Mouse (Mus musculus): ENCODE measurements at regions not wholly inside any gene's neighbourhood (a gene's known extent, or its start where the extent isn't known, plus 50 kb on each side); places are given as distances from the start of the nearest gene placed in this dataset.
A peak's percentile ranks its signal among the peaks of the same experiment; 100 is the strongest.

DNA sequence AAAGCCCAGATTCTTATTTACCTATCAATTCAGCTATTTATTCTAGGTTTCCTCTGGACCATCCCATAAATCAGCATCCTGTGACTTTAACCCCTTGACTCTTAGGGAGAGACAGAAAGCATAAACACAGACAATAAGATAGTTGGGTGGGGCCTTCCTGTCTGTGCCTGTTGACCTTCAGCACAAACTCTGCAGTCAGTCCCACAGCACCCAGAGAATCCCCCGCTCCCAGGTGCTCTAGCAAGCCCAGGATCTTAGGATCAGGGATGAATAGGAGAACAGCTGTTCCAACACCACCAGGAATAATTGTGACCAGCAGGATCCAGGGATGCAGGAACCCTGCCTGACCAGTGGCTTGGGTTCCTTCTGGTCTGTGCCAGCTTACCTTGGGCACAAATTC, 107.8 kb downstream of the Basp1 start:
- DNase-seq, result no peak

DNA sequence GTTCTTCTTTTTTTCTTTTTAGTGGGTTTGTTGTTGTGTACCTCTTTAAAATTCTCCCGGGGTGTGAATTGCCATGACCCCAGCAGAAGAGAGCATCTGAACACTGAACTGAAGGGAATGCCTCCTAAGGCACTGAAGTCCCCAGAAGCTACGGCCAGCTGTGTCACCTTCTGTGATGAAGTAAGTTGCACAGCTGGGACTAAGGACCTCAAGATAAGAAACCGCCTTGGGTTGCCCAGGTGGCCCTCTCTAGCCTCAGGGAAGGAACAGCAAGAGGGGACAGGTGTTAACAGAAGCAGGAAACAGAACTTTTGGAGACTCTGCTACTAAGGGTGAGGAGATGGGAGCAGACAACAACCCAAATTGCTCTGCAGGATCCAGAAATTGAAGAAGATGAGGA, 110.2 kb downstream of the Basp1 start:
- DNase-seq, result no peak

DNA sequence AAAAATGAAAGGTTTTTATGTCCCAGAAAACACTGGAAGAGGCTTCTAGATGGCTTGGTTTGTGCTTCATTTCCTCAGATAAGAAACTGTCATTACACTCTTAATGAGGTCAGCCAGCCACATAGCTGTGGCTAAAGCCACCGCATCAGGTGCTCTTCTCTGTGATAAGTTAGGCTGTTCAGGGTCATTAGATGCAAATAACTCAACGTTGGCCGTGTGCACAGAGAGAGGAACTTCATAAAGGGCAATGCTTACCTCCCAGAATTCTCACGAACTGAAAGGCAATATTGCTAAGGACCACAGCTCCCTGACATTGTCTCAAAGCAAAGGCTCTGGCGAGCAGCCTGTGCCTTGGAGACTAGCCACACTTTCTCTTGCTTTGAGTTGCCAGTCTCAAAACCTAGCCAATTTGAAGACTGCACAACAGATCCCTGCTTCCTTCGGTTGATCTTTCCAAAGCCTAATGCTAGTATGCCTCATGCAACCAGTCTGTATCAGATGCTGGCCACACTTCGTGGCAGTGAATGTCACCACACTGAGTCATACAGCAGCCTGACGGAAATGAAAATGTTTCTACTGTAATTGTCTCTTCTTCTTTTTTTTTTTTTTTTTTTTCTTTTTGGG, 110.8 kb downstream of the Basp1 start:
- no peak for DNase-seq

DNA sequence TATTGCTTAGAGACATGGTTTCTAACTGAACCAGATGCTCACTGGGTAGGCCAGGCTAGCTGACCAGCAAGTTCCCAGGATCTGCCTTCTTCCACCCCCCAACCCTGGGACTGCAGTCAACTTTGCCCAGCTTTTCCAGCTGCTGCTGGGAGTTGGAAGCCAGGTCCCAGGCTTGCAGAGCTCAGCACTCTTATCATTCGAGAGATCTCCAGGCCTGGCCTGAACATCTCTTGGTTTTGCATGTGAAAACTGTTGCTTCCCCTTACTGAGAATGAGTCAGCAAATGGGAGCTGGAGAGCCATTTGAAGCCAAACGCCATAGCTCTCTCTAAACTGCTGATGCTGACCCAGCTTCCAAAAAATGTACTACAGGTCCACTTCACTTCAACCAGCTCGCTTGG, 111.8 kb downstream of the Basp1 start:
- no peak for DNase-seq

DNA sequence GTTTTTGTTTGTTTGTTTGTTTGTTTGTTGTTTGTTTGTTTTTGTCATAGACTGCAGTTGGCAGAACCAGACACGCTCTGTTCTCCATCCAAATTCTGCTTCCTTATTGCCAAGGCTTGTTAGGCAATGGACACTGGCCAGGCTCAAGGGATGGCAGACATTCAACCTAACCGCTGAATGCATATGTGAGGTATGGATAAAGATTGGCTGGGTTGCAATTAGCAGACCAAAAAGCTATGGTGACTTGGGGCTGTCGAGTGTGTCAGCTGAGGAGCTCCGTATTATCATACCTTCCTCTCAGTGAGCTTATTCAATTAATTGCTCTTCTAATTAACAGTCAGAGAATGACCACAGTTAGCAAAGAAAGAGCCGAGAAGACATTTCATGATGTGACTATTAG, 116.3 kb downstream of the Basp1 start:
- no peak for DNase-seq

DNA sequence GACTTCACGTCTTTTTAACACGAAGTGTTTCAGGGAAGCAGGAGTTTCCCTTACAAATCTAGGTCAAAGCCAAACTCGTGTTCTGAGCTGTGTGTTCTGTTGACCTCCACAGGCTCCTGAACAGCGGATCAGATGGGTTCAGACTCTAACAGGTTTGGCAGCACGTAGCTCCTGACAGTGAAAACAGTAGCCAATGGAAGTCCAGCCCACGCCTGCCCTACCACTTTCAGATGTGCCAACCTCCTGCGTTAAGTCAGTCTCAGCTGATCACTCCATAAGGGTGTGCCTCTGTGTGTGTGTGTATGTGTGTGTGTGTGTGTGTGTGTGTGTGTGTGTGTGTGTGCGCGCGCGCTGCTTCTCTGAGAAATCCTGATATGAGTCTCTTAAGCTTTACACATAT, 116.8 kb downstream of the Basp1 start:
- no peak for DNase-seq

DNA sequence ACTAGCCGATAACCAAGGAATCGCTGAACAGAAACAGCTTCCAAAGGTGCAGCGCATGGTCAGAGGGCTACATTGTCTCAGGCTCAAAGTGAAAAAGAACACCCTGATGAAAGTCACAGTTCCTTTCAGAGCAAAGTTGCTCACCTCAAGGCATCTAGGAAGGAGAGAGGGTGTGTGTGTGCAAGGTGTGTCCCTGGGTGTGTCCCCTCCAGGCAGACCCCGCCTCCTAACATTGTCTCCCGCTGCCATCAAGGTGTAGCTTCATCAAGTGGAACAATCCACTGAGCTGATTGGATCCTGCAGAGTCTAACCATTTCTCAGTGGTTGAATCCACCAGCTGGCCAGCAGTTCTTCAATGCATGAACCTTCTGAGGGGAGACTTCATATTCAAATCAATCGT, 117.8 kb downstream of the Basp1 start:
- no peak for DNase-seq

DNA sequence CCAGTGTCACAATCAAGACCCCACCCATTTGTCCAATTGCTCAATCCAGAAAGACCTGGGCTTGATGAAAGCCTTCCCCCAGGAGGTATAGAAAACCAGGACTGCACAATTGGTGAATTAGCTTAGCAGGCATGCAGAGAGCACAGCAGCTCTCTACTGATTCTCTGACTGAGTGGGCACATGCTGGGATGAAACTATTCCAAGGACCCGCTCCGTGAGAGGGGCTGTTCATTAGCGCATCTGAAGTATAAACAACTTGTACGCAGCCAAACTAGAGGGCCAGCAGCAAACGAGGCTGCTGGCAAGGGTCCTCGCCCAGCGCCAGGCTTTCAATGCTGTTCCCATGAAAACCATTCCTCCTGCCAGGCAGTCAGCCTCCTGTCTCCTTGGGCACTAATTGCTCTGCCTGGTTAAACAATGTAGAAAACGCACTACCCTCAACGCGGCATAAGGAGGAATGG, 122.3 kb downstream of the Basp1 start:
- no peak for DNase-seq

DNA sequence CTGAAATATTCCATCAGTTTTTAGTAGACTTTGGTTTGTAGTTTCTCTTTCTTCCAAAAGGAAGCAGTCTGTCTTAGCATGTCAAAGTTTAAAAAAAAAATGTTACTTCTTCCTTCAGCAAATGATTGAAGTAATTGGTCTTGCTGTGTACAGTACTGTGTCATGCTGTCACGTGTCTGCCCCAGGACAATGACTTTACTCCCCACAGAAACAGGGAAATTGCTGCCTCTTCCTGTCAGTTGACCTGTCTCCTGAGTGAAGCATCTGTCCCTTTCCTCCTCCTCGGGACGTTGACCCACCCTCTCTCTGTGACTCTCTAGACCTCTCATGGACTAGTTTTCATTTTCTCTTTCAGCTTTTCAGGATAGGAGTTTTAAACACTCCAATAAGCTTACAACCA, 125.7 kb downstream of the Basp1 start:
- peak; percentile 9 for DNase-seq

DNA sequence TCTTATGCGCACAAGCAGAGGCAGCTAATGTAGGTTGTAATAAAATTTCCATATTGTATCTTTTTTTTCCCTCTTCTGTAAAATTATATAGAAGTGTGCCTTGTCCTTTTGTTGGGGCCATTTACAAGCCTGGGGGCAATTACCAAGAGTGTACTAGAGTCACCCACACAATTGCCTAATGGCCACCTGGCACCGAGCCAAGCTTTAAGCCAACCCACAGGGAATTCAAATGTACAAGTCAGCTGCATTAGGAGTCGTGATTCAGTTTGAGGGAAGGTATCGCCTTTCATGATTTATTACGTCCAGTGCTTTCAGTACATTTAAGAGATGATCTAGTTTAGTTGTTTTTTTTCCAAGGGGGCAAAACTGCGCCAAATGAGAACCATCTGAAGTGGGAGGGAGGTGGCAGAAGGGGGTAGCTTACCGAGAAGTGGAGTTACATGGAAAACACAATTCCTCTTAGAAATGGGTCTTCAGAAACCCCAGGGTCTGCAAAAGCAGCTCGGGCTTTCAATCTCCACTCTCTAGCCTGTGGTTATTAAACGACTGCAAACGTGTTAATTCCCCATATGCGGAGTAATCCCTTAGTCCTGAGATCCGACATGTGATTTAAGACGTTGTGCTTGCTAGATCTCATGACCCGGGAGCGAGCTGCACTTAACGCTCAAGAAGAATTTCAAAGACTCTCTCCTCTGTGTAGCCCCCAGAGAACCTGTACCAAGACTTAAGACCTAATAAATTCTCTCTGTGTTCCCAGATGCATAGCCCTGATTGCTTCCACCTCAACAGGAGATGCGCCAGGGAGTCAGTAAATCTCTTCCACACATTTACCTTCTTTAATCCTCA, 129.0 kb downstream of the Basp1 start:
- no peak for DNase-seq

DNA sequence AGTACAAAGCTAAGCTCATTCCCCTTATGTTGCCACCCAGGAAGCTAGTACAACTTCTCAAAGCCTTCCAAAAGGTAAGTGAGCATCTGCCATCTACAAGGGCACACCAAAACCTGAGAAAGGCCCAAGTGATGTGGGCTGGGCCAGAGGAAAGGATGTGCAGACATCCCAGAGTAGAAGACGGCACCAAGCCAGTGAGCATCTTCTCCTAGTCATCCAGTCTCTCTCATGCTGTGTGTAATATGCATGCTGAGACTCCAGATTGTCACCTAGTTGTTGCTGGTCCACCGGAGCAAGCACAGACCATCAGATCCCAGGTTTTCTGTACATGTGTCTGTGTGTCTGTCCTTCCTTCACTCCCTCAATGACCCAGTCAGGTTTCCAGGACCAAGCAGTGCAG, 129.9 kb downstream of the Basp1 start:
- no peak for DNase-seq

DNA sequence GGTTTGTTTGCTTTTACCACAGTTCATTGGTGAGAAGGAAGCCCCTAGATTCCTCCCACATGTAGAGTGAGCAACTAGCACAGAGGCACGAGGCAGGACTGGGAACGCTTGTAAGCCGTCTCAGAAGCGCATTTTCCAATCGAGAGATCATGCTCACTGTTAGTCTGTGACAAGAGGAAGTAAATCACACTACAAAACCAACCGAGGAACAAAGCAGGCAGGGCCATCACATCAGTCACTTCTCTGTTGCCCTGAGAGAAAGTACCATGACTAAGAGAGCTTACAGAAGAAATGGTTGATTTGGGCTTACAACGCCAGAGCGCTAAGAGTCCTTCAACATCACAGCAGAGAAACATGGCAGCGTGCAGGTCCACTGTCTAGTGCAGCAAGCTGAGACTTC, 131.2 kb downstream of the Basp1 start:
- DNase-seq, result no peak

DNA sequence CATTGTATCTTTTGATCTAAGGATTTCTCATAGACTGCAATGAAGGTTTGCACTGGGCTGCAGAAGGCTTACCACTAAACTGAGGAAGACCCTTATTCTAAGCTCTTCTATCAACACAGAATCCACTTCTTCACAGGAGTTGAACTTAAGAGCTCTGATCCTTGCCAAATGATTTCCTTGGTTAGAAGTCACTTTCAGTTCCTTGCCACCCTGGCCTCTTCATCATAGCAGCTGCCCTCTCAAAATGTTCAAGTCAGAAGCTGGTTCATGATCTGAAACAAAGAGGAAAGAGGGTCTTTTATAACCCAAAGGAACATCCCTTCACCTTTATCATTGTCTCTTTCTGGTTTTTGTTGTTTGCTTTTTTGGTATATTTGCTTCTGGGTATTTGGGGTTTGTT, 131.6 kb downstream of the Basp1 start:
- no peak for DNase-seq

DNA sequence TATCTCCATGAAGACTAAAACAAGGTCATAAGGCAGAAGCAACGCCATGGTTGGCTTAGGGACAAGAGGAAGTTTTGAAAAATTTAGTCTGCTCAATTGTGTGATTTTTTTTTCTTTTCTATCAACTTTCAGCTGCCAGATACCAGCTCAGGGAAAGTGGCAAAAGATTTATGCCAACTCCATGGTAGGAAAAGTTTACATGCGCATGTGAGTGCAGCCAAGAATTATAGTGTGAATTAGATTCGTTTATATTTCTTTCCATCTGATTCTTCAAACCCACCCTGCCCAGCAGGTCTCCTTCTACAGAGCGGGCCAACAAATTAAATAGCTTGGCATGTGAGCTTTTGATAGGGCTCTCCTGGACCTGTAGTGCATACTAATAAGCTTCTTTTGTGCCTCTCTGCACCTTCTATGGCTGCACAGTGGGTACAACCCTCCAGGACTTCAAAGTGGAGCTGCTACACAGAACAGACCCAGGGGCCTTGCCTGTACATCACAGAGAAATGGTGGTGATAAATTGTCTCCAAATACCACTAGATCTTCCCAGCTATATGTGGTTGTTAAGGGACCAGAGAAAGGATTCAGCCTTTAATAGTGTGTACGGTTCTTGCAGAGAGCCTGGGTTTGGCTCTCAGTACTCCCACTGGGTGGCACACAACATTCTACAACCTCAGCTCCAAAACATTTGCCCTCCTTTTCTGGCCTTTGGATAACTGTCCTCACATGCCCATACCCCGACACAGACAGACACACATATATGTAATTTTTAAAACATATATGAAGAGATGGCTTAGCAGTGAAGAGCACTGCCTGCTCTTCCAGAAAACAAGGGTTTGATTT, 135.0 kb downstream of the Basp1 start:
- DNase-seq, result no peak

DNA sequence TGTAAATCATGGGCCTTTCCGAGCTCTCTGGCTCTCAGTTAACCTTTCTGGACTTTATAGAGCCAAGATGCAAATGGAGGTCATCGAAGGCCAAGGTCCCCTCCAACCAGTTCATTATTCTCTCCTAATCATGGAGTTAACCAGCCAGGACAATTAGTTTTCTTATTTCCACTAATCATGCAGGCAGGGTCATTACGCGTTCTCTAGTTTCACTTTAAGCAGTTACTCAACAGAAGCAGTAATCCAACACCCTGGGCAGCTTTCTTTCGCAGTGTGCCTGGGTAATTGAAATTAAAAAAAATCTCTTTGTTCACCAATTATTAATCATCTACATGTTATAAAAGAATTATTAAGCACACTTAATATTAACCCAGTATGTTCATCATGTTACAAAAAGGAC, 137.3 kb downstream of the Basp1 start:
- peak; percentile 6 for DNase-seq

DNA sequence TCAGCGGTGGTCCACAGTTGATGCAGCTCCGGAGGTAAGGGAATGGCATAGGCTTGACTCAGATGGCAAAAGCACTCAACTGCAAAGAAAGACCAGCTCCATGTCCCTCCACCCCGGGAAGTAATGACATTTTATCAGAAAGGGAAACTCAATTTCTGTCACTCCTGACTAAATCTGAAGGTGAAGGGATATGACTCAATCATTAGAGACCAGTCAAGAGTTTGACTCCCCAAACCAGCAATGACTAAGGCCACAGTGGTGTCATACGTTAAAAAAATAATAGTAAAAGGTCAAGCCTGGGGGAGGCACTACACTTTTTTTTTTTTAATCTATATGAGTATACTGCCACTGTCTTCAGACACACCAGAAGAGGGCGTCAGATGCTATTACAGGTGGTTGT, 141.7 kb downstream of the Basp1 start:
- no peak for DNase-seq

DNA sequence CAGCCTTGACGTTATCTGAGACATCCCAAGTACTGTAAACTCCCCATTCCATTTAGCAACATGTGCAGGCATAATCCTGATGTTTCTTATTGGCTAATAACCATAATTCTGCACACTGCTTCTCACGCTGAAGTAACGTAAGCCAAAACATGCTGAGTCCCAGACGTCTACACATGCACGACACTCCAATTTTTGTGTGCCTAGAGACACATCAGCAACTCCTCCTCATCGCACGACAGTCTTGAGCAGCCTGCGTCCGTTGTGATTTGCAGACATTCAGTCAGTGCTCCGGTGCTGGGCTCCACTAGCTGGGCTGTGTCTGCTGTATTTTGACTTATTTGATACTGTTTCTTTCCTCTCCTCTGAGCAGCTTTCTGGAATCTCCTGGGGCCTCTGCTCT, 143.2 kb downstream of the Basp1 start:
- no peak for DNase-seq

DNA sequence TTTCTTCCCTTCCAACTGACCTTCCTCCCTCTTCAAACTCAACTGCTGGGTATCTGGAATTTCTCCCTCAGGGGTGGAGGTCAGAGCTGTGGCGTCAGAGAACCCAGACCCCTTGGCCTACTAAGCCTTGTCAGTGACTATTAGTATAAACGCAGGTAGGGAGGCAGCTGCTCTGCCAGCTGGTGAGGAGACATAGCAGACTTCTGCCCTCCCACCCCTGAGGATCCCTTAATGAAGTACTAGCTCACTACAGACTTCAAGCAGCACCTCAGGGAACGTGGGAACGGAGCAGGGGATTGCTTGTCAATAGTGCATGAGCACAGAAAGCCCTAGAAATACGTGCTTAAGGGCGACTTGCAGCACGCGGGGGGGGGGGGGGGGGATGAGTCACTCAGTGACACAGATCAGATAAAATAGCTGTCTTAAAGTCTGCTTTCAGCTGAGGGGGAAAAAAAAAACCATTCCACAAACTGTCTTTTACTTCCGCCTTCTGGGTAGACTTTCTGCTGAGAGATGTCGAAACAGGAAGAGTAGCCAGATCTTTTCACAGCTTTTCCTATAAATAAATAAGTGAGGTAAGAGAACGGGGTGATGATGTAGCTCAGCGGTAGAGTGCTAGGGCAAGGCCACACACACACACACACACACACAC, 144.1 kb downstream of the Basp1 start:
- no peak for DNase-seq

DNA sequence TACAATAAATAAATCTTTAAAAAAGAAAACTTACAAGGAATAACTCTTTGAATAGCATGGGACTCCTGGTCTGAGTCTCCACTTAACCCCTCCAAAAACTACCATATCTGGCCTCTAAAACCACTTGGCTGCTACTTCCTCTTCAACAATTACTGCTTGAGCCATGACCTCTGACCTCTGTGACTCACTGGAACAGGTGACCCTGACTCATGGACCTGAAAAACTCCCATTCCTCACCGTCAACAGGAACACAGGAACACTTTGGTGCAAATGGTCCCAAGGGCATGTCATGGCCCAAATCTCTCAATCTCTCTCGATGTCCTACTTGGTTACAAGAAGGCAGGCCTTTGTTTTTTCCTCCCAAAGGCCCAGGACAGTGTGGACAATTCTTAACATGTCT, 145.1 kb downstream of the Basp1 start:
- no peak for DNase-seq

DNA sequence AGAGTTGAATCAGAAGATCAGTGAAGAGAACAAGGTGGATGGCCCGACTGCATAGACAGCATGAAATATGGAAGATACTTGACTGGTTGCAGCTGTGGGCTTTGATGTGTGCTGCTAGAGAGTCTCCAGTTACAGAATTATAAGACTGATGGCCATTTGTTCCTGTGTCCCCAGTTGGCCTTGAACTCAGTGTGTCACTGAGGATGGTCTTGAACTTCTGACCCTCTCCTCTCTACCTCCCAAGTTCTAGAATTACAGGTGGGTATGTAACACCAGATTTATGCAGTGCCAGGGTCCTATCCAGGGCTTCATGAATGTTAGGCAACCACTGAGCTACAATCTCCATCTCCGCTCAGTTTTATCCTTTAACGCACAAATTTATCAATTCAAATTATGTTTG, 146.1 kb downstream of the Basp1 start:
- DNase-seq, result no peak

DNA sequence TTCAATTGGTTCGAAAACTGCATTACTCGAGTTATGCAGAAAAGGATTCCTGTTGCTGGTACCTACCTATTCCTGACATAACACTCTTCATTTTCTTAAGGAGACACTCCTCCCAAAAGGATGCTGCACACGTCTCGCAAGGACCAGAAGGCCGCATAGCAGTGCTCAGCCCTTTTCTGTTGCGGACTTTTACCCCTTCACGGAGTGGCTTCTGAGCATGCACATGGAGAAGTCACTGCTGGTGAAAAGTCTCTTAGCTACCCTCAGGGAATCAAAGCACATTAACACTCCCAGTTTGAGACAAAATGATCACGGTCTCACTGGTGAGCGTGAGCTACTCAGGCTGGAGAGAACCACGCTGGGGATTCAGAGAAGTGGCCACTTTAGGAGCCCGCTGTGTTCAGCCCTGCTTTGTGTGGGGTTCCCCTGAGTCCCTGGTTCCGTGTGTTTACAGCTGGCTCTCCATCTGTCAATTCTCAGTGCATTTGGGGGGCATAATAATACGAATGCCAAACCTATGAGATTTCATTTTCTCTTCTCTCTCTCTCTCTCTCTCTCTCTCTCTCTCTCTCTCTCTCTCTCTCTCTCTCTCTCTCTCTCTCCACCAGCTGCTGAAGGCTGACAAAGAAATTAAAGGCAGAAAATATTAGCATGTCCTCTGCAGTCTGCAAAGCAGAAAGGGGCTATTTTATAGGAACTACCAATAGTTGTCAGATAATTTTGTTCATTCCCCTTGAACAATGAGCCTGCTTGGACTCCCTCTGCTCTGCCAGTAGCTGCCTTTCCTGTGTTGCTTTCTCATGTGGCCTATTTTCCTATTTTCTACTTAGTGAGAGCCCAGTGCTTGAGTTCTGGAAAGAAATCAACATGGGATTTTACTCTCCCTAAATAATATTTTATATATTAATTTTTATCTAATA, 160.7 kb downstream of the Basp1 start:
- DNase-seq, result no peak

DNA sequence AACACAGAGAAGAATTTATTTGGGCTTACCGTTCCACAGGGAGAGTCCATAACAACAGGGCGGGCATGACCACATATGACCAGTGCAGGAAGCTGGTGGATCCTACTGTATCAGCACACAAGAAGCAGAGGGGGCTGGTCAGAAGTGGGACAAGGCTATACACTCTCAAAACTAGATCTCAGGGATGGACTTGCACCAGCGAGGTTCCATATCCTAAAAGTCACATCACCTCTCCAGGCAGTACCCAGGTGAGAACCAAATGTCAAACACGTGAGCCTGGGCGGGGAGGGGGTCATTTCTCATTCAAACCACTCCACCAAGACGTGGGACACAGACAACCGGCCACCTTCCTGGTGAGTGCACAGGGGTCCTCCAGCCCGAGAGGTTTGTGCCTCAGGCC, 167.9 kb downstream of the Basp1 start:
- DNase-seq, result no peak
